Mouse (Mus musculus) kidney, postnatal 14 days (tissue): ENCODE measurements around the gene Cacna1f.

Experiments
- DNase-seq: peaks from one replicate; pipeline ENCODE4 v3.0.0; 2022; ENCODE audit warnings: mixed read lengths

The Cacna1f gene

GRCm38 (mm10) chrX:7635101-7635500, 28.2 kb downstream of the Cacna1f start:
- DNase-seq = no peak

DNA sequence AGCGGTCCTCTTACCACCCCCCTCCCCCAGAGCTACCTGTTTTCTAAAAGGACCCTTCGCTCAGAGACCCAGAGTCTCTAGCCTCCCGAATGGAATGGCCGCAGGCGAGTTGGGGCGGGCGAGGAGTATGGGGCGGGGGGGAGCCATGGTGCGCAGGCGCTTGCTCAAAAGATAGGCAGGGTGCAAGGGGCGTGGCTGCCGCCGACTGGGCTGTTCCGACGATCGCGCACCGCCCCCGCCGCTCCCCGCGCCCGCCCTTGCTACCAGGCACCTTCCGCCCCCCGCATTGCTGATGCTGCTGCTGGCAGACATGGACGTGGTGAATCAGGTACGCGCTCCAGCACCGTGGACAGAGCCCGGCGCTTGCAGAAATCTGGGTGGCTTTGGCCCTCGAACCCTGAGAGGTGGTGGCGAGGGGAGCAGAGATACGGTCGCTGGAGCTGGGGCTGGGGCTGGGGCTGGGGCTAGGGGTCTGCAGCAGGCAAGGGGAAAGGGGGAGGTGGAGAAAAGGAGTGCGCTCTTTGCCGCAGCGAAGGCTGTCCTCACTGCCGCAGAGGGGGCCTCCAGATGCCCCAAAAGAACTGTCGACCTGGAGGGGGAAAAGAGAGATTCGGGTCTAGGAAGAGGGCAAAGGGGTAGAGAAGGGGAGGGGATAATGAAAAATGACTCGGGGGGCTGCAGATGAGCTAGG, 31.7 kb downstream of the Cacna1f start, which contains the start of gene Syp:
TSS of gene Syp (plus strand) at position 71 of the 691 bp plus-strand sequence.
- peak; percentile 84 for DNase-seq

DNA sequence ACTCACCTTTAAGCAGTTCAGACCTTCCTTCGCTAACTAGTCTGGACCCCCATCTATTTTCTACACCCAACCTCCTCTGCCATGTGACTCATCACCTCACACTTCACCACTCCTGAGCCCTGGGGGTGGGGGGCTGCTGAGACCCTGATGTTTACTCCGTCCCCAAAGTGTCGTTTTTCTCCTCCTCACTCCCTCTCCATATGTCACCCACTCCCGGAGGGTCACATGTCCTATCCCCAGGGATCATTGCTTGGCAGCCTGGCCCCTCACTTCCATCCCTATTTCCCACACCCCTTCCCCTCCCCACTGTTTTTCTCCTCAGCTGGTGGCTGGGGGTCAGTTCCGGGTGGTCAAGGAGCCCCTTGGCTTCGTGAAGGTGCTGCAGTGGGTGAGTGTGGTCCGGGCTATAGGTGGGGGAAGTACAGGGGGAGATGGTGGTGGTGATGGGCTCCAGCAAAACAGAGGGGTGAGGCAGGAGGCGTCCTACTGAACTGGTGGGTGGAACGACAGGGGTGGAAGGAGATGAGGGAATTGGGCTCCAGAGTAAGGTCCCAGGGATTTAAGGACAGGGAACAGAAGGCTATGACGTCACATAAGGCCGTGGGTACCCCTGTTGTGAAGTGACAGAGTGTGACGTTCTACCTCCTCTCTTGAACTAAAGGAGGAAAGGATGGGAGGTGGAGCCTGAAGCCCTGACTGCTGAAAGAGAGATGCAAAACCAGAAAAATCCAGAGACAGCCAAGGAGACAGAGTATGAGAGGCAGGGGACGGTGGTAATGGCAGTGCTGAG, 32.8 kb downstream of the Cacna1f start:
- no peak for DNase-seq

DNA sequence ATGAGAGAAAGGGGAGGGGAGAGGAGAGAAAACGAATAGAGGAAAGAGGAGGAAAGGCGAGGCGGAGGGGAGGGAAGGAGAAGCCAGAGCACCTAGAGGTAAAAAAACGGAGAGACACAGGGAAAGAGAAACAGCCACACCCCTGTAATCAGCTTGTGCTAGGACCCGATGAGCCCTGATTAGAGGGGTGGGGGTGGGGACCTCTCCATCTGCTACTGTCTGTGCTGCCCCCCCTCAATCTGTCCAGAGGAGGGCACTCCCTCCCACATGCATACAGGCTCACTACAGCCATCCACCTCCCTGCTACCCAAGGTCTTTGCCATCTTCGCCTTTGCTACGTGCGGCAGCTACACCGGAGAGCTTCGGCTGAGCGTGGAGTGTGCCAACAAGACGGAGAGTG, 33.9 kb downstream of the Cacna1f start:
- DNase-seq = no peak

DNA sequence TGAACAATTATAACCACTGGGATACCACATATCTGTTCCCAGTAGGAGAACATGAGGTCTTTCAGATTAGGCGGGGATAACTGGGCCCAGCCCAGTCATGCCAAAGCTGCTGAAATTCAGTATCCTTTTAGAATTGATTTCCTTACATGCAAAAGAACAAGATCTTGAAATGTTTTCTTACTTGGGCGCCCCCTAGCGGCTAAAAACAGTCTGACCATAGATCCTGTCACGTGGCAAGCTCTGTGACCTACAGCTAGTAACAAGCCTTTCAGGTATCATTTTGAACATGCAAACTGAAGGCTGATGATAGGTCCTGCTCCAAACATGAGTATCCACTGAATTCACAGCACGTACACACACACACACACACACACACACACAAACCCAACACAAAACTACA, 38.5 kb downstream of the Cacna1f start:
- peak; percentile 79 for DNase-seq

- DNase-seq = peak; percentile 91
These were observed 41.9 kb downstream of the Cacna1f start for GRCm38 (mm10) chrX:7648671-7649304.

DNA sequence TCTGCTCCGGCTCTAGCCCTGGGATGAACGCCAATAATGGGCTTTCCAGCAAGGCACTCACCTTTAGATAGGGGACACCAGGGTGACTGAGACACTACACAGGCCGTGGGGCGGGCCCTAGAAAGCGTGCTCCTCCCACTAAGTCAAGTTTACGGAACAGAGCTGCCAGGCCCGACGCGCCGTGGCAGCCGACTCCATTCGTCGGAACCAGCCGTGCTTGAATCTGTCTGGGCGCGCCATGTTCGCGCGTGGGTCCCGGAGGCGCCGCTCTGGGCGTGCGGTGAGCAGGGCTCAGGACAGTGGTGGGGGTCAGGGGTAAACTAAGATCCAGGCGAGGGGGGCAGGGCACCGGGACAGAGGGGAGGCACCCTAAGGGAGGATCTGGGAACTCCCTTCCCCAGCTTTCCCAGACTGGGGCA, 50.3 kb downstream of the Cacna1f start, which contains the start of gene Prickle3:
TSS of gene Prickle3 (plus strand) at position 40 of the 419 bp plus-strand sequence.
- peak; percentile 72 for DNase-seq

DNA sequence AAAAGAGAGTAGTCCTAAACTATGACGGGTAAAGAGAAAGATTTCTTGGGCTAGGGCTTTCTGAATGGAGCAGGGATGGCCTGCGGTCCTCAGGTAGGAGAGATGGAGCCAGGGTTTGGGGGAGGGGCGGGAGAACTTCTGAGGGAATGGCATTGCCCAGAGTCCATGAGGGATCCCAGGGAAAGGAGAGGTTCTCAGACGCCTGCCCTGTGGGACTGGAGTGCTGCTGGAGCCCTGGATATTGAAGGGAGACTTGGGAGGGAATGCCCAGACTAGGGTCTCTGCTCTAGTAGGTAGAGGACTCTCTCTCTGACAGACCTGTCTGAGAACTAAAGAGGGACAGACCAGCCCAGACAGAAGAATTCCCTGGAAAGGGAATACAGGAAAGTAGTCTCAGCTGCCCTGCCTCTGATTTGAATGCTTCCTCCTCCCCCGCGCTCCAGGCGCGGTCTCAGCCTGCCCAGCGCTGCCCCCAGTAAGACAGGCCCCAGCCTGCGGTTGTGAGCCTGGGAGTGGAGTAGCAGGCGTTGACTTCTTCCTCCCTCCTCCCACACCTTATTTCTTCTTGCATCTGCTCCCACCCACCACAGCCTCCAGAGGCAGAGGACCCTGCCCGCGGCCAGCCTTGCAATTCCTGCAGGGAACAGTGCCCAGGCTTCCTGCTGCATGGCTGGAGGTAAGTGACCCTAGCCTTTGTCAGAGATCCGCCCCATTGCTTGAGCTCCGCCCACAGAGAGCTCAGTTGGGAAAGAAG, 51.3 kb downstream of the Cacna1f start:
- DNase-seq = peak; percentile 82

DNA sequence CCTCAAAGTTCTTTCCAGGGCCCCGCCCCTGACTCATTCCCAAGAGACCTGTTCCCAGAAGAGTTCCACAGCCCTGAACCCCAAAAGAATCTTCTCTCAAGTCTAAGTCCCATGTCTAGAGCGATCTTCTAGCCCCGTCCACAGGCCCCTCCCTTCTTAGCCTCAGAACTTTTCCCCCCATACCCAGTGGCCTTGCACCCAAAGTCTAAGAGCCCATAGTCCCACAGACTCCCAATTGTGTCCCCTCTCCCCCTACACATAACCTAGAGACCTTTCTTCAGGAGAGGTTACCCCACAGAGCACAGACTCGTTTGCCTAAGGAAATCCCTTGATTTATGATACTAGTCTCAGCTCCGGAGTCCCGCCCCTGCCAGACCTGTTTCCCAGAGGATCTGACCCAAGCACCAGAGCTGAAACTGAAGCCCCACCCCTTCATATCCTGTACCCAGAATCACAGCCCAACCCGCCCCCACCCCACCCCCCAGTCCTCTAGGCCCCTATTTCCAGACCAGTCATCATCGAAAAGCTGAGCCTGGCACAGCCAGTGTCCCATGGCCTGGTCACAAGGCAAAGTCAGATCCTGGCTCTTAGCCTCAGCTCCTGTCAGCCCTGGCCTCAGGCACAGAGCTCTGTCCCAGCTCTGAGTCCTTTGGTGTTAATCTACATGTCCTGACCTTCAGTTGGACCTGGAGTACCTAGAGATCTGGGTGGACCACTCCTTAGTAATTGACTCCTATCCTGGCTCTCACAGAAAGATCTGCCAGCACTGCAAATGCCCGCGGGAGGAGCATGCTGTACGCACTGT, 52.1 kb downstream of the Cacna1f start:
- peak; percentile 56 for DNase-seq

DNA sequence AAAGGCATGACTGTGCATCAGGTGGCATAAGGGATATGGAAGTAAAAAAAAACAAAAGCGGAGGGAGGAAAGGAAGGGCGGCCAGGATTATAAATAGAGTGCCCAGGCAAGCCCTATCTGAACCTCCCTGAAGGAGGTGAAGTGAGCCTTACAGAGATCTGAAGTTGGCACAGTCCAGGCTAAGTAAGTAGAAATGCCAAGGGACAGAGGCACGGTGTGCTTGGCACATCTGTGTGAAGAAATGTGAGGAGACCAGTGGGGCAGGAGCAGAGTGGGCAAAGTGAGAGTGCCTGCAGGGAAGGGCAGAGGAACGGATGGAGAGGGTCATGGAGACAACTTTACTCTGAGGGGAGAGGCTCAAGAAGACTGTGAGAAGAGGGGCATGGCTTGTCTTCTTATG, 54.2 kb downstream of the Cacna1f start:
- no peak for DNase-seq

DNA sequence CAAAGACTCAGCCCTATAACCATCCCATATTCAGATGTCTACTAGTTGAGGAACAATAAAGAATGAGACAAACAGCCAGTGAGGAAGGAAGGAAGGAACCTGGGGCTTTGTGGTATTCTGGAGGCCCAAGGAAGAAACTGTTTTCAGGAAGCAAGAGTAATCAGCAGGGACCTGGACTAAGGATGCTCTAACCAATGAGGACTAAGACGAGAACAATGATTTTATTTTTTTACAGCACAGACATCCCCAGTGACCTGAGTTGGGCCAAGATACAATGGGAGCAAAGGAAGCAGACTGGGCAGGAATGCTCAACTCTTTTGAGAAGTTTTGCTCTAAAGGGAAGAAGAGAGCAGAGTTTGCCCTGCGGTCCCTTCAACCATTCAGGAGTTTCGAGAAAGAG, 56.1 kb downstream of the Cacna1f start:
- no peak for DNase-seq

- DNase-seq = no peak
These were observed 57.9 kb downstream of the Cacna1f start for GRCm38 (mm10) chrX:7664791-7665190.

DNA sequence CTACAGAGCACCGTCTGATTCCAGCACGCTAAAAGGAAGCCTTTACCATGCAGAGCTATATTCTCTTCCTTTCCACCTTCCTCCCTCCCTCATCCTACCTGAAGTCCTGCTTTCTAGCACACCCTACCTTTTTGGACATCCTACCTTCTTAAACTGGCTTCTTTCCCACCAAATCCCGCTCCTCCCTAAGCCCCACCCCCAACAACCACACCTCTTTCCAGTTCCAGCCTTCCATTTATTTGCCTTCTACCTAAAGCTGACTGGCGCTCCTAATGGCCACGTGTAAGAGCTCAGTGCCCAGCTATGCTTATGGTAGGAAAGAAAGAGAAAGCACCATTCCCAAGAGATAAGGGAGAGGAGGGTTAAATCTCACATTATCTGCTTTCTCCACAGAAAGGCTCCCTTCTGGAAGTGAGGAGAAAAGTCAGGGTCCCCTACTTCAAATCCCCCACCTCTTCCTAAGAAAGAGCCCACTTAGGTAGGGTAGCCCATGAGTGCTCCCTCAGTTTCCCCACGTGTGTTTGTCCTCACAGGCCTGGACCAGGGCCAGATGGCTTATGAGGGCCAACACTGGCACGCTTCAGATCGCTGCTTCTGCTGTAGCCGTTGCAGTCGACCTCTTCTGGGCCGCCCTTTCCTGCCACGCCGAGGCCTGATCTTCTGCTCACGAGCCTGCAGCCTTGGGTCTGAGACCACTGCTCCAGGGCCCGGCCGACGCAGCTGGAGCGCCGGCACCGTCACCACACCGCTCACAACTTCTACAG, 59.0 kb downstream of the Cacna1f start:
- no peak for DNase-seq

DNA sequence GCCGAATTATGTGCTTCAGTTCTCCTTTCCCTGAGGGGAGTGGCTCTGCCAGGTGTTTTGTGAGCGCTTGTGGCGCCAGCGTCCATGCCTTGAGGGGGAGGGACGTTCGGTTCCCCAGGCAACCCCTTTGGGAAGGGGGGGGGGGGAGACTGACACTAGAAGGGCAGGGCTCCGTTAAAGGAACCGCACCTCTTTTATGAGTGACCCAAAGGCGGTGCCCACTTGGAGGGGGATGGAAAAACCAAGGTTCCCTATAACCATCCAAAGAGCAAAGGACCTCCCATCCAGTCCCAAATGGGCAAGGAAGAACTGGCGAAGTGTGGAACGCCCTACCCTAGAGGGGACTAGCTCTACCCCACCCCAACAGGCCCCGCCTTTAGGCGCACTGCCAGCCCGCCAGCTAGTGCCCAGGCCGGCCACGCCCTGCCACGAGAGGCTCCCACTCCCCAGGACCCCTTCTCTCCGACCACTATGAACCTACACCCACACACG, 63.6 kb downstream of the Cacna1f start:
- peak; percentile 71 for DNase-seq

DNA sequence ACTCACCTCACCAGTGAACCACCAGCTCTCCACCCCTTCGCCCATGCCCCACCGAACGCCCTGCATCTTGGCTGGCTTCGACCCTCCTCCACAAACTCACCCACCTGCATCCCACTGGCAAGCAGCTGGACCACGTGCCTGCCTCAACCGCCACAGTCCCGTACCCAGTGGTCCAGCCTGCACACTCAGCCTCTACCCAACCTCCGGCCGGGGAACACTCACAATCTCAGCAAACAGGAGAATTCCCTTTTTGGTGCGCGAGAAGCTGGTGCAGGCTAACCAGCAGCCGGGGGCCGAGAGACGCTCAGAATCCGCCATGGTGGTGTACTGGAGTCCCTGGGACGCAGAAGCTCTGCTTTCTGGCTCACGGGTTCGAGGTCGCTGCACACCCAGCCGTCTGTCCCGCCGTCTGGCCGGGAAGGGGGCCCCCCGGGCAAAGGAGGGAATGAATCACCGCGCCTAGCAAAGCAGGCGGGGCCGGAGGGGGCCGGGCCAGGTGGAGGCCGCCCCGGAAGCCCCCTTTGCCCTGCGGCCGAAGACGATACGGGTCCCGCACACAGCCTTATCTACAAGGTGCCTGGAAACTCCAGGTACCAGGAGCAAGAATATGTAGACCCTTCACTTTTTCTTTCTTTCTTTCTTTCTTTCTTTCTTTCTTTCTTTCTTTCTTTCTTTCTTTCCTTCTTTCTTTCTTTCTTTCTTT, 64.2 kb downstream of the Cacna1f start, which contains the start of gene Plp2:
TSS of gene Plp2 (minus strand) at position 470 of the 703 bp plus-strand sequence.
- no peak for DNase-seq

DNA sequence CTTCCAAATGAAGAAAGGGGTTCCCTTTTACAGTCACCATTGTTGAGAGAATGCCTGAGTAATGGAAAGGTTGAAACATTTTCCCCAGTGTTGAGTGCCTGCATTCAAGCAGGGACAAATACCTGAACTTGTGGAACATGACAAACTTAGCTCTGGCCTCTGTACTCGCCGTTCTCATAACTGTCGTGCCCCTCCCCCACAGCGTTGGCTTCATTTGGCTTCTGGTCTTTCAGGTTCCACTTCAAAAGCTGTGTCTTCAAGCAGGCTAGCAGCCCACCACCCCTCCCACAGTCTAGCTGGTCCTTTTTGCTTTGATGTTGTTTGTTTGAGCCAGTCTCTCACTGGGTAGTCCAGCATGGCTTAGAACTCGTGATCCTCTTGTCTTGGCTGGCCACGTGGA, 65.9 kb downstream of the Cacna1f start:
- DNase-seq = no peak

DNA sequence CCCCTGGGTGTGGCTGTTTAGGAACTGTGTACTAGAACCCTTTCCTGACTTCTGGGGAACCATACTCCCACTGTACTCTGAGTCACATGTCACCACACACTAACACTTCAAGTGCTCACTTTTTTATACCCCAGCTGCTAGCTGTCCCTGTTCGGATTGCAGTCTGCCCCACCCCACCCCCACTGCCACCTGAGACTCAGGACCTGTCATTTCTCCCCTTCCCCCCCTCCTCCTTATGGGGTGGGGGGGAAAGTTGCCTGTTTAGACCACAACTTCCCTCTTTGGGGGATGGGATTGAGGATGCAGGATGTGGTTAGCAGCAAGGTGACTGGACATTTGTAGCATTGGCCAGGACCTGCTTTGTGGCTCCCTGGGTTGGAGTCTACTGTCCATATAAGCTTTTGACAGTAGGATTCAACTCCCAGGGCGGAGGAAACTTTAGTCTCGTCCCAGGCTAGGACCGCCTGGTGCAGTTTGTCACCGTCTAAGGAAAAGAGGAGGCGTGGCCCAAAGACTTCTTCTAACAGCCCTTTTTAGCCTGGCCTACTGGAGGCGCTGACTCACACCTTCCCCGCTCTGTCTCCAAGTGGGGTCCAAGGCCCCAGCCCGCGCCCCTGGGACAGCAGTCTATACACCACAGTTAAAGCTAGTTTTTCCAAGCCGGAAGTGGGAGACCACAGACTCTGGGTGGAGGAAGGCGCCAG, 66.8 kb downstream of the Cacna1f start:
- DNase-seq = peak; percentile 15

GRCm38 (mm10) chrX:7674284-7675000, 67.6 kb downstream of the Cacna1f start:
- DNase-seq = peak; percentile 27

- DNase-seq = no peak
These were observed 68.1 kb downstream of the Cacna1f start for GRCm38 (mm10) chrX:7675001-7675380.
